Mouse (Mus musculus) liver, embryonic 14.5 days (tissue): ENCODE measurements at regions not wholly inside any gene's neighbourhood (a gene's known extent, or its start where the extent isn't known, plus 50 kb on each side); places are given as distances from the start of the nearest gene placed in this dataset.

ENCODE experiments used
- ATAC-seq: fragments of 200-750 bp; cut with Nextera tagmentation; 2 replicates; pipeline ENCODE4 v1.8.0; 2017; ENCODE audit warnings: moderate number of reproducible peaks, mild to moderate bottlenecking, moderate library complexity; ENCODE audit not compliant: insufficient read depth
- DNase-seq, 3 experiments: peaks; one replicate each; pipeline ENCODE4 v3.0.0-alpha.2; 2012 to 2013; ENCODE audit warnings: low read depth in 3 of 3, low spot score in 3 of 3
- H3K27ac ChIP-seq: fragments of 300-500 bp; sonication (generic); 2 replicates; pipeline ENCODE4 v1.5.1; 2014; ENCODE audit warnings: moderate library complexity, mild to moderate bottlenecking, control low read depth, inconsistent platforms
- H3K27me3 ChIP-seq: fragments of 300-500 bp; sonication (generic); 2 replicates; pipeline ENCODE4 v1.6.1; 2014; ENCODE audit warnings: mild to moderate bottlenecking, low read length, moderate library complexity; ENCODE audit not compliant: control insufficient read depth, insufficient read depth
- H3K36me3 ChIP-seq: fragments of 300-500 bp; sonication (generic); replicated peaks from 2 replicates; pipeline ENCODE4 v1.6.1; 2014; ENCODE audit warnings: low read depth; ENCODE audit not compliant: control insufficient read depth, insufficient read depth
- H3K4me1 ChIP-seq, 2 experiments: fragments of 200-500 bp in 1 of 2; fragments of 300-500 bp in 1 of 2; sonication (generic) in 1 of 2; replicated peaks; 2 replicates each; pipeline ENCODE4 v1.6.1; 2012 to 2014; ENCODE audit warnings: antibody characterized with exemption in 1 of 2, inconsistent platforms in 1 of 2, low read length in 1 of 2; ENCODE audit not compliant: control insufficient read depth in 2 of 2, insufficient read depth in 2 of 2
- H3K4me2 ChIP-seq: fragments of 300-500 bp; sonication (generic); 2 replicates; pipeline ENCODE4 v1.6.1; 2014; ENCODE audit warnings: low read depth, mild to moderate bottlenecking, control low read depth, moderate library complexity
- H3K4me3 ChIP-seq, 2 experiments: fragments of 200-500 bp in 1 of 2; fragments of 300-500 bp in 1 of 2; sonication (generic) in 1 of 2; 2 replicates each; pipeline ENCODE4 v1.5.1; 2012 to 2014; ENCODE audit warnings: low read depth in 2 of 2, low read length in 2 of 2, mild to moderate bottlenecking in 2 of 2, control low read depth in 1 of 2, inconsistent platforms in 1 of 2, moderate library complexity in 1 of 2; ENCODE audit not compliant: insufficient read depth in 1 of 2
- H3K9ac ChIP-seq: fragments of 300-500 bp; sonication (generic); replicated peaks from 2 replicates; pipeline ENCODE4 v1.6.1; 2014; ENCODE audit warnings: mild to moderate bottlenecking, control low read depth, moderate library complexity
- H3K9me3 ChIP-seq: fragments of 300-500 bp; sonication (generic); 2 replicates; pipeline ENCODE4 v1.6.1; 2016; ENCODE audit warnings: low read length, mixed read lengths; ENCODE audit not compliant: control insufficient read depth
- CTCF ChIP-seq: IDR thresholded peaks from 2 replicates; pipeline ENCODE4 v1.5.1; 2016; ENCODE audit warnings: antibody characterized with exemption, low read depth, control low read depth
- EP300 ChIP-seq: IDR thresholded peaks from 2 replicates; pipeline ENCODE4 v1.6.1; 2016; ENCODE audit warnings: antibody characterized with exemption, low read depth
- WGBS: fragments of 180-500 bp; shearing (Covaris S2); extraction: QIAGEN DNeasy Blood & Tissue Kit; methylation state at CpG from one replicate; pipeline ENCODE4 v1.1.7; 2014; ENCODE audit not compliant: insufficient replicate concordance; 5-methylcytosine and 5-hydroxymethylcytosine counted together

- Histone ChIP-seq H3K4me3 (no peak overlapping the region), H3K9me3 (no peaks in the 10 kb centered on the region), H3K36me3 (no peaks in the 10 kb centered on the region), H3K4me1 (peaks cover 0 to 9% of the 10 kb centered on the region in 2 experiments; a peak in 2 of 4 replicates), H3K9ac (no peak overlapping the region), H3K27me3 (no peaks in the 10 kb centered on the region), H3K27ac (no peak overlapping the region), H3K4me2 (no peak overlapping the region)
- DNase-seq = no peak
- WGBS = 72% methylated on average over 5 of the region's 5 CpGs
- ATAC-seq = no peak
- TF ChIP-seq EP300 (no peak), CTCF (no peak)
Observed at GRCm38 (mm10) chr15:25271886-25272285, 141.7 kb downstream of the Basp1 start.

DNA sequence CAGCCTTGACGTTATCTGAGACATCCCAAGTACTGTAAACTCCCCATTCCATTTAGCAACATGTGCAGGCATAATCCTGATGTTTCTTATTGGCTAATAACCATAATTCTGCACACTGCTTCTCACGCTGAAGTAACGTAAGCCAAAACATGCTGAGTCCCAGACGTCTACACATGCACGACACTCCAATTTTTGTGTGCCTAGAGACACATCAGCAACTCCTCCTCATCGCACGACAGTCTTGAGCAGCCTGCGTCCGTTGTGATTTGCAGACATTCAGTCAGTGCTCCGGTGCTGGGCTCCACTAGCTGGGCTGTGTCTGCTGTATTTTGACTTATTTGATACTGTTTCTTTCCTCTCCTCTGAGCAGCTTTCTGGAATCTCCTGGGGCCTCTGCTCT is 143.2 kb downstream of the Basp1 start:
- WGBS = 66% methylated on average over 10 of the region's 10 CpGs
- no peaks in the 10 kb centered on the region for H3K36me3 ChIP-seq
- DNase-seq (no peak), ATAC-seq (no peak)
- no peak overlapping the region for H3K4me3 ChIP-seq
- H3K9me3 ChIP-seq = no peaks in the 10 kb centered on the region
- no peaks in the 10 kb centered on the region for H3K27me3 ChIP-seq
- no peak overlapping the region for H3K9ac ChIP-seq
- TF ChIP-seq EP300 (no peak), CTCF (no peak)
- peaks cover 0 to 9% of the 10 kb centered on the region in 2 experiments; a peak in 2 of 4 replicates for H3K4me1 ChIP-seq
- H3K27ac ChIP-seq = no peak overlapping the region
- H3K4me2 ChIP-seq = no peak overlapping the region

DNA sequence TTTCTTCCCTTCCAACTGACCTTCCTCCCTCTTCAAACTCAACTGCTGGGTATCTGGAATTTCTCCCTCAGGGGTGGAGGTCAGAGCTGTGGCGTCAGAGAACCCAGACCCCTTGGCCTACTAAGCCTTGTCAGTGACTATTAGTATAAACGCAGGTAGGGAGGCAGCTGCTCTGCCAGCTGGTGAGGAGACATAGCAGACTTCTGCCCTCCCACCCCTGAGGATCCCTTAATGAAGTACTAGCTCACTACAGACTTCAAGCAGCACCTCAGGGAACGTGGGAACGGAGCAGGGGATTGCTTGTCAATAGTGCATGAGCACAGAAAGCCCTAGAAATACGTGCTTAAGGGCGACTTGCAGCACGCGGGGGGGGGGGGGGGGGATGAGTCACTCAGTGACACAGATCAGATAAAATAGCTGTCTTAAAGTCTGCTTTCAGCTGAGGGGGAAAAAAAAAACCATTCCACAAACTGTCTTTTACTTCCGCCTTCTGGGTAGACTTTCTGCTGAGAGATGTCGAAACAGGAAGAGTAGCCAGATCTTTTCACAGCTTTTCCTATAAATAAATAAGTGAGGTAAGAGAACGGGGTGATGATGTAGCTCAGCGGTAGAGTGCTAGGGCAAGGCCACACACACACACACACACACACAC is 144.1 kb downstream of the Basp1 start:
- Histone ChIP-seq H3K9me3 (no peaks in the 10 kb centered on the region), H3K27ac (no peak overlapping the region), H3K4me3 (no peak overlapping the region), H3K27me3 (no peaks in the 10 kb centered on the region), H3K9ac (no peak overlapping the region), H3K36me3 (no peaks in the 10 kb centered on the region), H3K4me1 (peaks cover 0 to 9% of the 10 kb centered on the region in 2 experiments; a peak in 2 of 4 replicates), H3K4me2 (peak overlapping the region; percentile 18)
- TF ChIP-seq EP300 (no peak), CTCF (no peak)
- DNase-seq (peak in 2 of 3 experiments; percentile 7 to 46), ATAC-seq (no peak)
- 1% methylated on average over 11 of the region's 12 CpGs for WGBS

GRCm38 (mm10) chr15:25268436-25268835 is 145.1 kb downstream of the Basp1 start:
- no peak for ATAC-seq
- no peak for DNase-seq
- H3K4me2 ChIP-seq = no peak overlapping the region
- no peak for TF ChIP-seq EP300
- TF ChIP-seq CTCF = no peak
- no peak overlapping the region for H3K27ac ChIP-seq
- peaks cover 0 to 9% of the 10 kb centered on the region in 2 experiments; a peak in 2 of 4 replicates for H3K4me1 ChIP-seq
- H3K27me3 ChIP-seq = no peaks in the 10 kb centered on the region
- H3K36me3 ChIP-seq = no peaks in the 10 kb centered on the region
- no peak overlapping the region for H3K9ac ChIP-seq
- no peaks in the 10 kb centered on the region for H3K9me3 ChIP-seq
- H3K4me3 ChIP-seq = no peak overlapping the region
- WGBS = 61% methylated on average over 2 of the region's 2 CpGs

GRCm38 (mm10) chr15:25267509-25267908 is 146.1 kb downstream of the Basp1 start:
- Histone ChIP-seq H3K9me3 (no peaks in the 10 kb centered on the region), H3K4me2 (no peak overlapping the region), H3K9ac (no peak overlapping the region), H3K27me3 (no peaks in the 10 kb centered on the region), H3K4me3 (no peak overlapping the region), H3K27ac (no peak overlapping the region), H3K4me1 (peaks cover 0 to 9% of the 10 kb centered on the region in 2 experiments; a peak in 2 of 4 replicates), H3K36me3 (no peaks in the 10 kb centered on the region)
- 71% methylated on average over 3 of the region's 3 CpGs for WGBS
- DNase-seq (no peak), ATAC-seq (no peak)
- no peak for TF ChIP-seq CTCF
- no peak for TF ChIP-seq EP300
